Mouse (Mus musculus) forebrain, embryonic 10.5 days (tissue): ENCODE measurements around the gene Plekha8. TPM values are rescaled to one million over a fixed set of nuclear protein-coding genes. Genes with fewer than 3 reads are reported as not detected.

Experiments
- polyA plus RNA-seq: library from polyadenylated mRNA; unstranded; fragments of >200 nt; fragmentation: Nextera tagmentation; extraction: Ambion mirVana; gene quantifications from 2 replicates; pipeline ENCODE4 v1.2.1, GENCODE M21; 2016

The Plekha8 gene
- polyA plus RNA-seq, 1 experiment from 2014 or later = 21.6 TPM

Other genes with a start within 250 kb of the Plekha8 start
- 0.72 and 0.90 TPM in 2 replicates for gene Wipf3, start 165.5 kb upstream of the Plekha8 start, polyA plus RNA-seq
- gene Scrn1, start 28.6 kb upstream of the Plekha8 start, polyA plus RNA-seq = 58.7 and 62.1 TPM in 2 replicates
- 11.3 and 12.3 TPM in 2 replicates for gene Fkbp14, start 2.2 kb downstream of the Plekha8 start, polyA plus RNA-seq
- 7.9 and 10.0 TPM in 2 replicates for gene Mturn, start 86.5 kb downstream of the Plekha8 start, polyA plus RNA-seq
- gene Znrf2, start 221.8 kb downstream of the Plekha8 start, polyA plus RNA-seq = 1.8 and 2.3 TPM in 2 replicates